Mouse (Mus musculus): Measurements from ENCODE around the gene Trappc1.

Gene Trappc1

DNA sequence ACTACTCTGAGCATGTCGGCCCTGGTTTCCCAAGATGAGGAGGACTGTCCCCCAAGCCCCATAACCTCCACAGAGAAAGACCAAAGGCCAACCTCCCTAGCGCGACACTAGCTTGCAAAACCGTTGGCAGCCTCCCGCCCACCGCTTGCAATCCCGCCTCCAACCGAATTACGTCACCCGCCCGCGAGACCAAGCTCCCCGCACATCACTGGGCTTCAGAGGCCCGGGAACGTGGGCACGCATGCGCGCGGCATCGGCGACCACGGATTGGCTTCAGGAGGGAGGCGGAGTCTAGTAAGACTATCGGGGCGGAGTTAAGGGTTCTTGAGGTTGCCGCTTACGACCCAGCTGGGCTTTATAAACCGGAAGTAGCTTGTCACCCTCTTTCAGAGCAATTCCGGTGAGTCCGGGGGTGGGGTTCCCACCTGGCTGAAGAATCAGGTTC, at the start of gene Trappc1, which contains the start of gene Cntrob:
TSS of gene Trappc1 (plus strand) at position 314 of the 445 bp plus-strand sequence.
TSS of gene Cntrob (minus strand) at position 109 of the 445 bp plus-strand sequence.
- under 1% methylated on average over 30 of the region's 30 CpGs for WGBS

DNA sequence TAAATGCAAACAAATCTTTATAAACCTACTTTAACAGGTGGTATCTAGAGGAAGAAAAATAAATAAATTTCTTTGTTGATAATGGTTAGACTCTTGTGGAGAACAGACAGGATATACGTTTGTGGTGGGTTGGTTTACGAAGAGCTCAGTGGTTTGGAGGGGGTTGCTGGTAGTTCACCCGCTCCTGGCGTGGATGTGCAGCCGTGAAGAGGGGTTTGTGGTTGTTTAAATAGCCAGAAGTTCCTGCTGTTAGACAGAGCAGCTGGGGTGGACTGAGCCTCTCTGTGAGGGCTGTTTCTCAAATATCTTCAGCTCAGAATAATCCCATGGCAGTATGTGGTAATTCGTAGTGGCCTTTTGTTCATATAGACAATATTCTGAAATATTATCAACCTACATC, 48.1 kb upstream of the Trappc1 start:
- WGBS, result 79% methylated on average over 6 of the region's 6 CpGs

- 46% methylated on average over 2 of the region's 2 CpGs for WGBS
Measured at GRCm38 (mm10) chr11:69276081-69276480, 47.7 kb upstream of the Trappc1 start.

DNA sequence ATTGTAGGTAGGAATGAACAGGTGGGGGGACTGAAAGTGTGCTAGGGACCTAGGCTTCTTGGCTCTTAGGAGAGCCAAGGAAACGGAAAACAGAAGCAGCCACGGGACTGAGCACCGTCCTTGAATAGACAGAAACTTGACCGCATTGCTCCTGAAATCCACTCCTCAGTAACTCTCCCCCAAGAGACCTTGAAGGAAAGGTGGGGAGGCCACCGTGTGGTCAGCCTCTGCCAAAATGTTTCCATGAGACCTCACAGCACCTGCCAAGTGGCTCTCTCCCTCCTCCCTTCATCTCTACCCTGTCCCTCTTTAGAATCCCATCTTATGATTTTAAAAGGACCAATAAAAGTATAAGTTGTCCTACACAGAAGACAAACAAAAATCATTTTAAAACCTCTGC, 46.5 kb upstream of the Trappc1 start:
- 77% methylated on average over 5 of the region's 5 CpGs for WGBS

DNA sequence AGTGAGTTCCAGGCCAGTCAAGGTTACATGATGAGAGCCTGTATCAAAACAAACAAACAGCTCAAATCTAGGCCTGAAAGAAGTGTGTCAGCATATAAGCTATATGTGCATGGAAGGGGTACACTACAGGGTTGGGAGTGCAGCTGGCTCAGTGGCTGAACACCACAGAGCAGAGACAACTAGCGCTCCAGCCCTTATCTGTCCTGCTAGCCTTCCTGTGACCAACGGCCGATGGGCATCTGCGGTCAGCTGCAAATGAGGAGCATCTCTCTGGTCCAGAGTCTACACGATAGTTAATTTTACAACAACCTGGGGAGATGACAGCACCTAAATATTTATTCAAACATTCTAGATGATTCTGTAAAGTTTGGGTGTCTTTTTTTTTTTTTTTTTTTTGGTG, 32.7 kb upstream of the Trappc1 start:
- 97% methylated on average over 5 of the region's 5 CpGs for whole genome bisulfite sequencing

GRCm38 (mm10) chr11:69295286-69295685, 28.5 kb upstream of the Trappc1 start:
- WGBS, result 81% methylated on average over 3 of the region's 3 CpGs

DNA sequence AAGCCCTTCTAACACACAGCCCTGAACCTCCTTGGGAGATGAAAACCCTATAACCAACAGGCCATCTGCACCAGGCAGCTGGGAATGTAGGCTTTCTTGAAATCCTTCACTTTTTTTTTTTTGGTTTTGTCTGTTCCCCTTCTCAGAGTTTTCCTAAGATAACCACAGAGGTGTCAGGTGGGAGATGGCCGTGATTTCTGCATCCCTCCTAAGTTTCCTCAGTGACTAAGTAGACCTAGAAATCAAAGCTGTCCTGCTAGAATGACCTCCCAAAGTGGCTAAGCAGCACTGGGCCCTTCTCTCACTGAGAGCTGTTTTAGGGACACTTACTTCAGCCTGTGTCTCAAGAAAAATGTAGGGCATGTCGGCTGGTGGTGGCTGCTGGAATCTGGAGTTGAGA, 26.0 kb upstream of the Trappc1 start:
- WGBS, result 60% methylated on average over 2 of the region's 2 CpGs

- 73% methylated on average over 7 of the region's 7 CpGs for WGBS
Measured at GRCm38 (mm10) chr11:69298231-69298630, 25.5 kb upstream of the Trappc1 start.

DNA sequence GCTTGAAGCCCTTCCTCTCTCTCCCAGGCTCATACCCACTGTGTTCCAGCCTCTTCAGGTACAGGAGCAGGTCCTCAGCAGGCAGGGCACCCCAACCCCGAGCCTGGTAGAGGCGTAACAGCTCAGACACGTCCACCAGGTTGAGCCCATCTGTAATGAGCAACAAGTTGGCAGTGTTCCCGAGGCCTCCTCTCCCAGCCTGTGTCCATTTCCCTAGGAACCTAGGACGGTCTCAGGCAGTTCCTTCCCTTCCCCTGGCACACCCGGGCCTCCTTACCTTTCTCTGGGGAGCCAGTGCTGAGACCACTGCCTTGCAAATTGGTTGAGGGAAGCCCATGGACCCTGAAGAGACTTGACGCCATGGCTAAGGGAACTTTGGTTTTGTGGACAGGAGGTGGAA, 21.0 kb upstream of the Trappc1 start:
- WGBS, result 78% methylated on average over 7 of the region's 7 CpGs

DNA sequence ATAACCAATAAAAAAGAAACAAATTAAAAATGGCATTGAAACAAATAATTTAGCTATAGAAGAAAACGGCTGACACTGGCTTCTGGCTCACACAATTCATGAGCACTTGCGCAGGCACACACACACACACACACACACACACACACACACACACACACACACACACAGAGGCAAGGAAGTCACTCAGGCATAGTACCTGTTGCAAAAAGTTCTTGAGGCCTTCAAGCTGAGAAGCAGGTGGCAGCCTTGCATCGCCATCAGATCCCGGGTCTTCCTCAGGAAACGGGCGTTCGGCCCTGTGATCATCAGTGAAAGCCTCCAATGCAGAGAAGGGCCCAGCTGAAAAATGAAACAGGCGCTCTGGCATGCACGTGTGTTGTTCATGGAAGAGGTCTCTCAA, 18.5 kb upstream of the Trappc1 start:
- WGBS, result 90% methylated on average over 9 of the region's 9 CpGs

DNA sequence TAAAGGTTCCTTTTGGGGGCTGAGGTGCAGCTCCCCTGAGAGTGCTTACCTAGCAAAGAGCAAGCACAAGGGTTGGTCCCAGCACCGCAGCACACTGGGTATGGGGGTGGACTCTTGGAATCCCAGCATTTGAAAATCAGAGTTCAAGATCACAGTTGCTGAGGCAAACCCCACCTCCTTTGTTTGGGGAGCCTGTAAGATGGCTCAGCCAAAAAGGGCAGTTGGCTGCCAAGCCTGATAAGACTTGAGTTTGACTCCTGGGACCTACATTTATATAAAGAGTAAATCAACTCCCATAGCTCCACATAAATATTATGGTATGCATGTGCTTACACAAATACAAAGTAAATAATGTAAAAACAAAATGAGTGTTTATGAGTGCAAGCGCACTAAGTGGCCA, 17.7 kb upstream of the Trappc1 start:
- 93% methylated on average over 2 of the region's 2 CpGs for WGBS

DNA sequence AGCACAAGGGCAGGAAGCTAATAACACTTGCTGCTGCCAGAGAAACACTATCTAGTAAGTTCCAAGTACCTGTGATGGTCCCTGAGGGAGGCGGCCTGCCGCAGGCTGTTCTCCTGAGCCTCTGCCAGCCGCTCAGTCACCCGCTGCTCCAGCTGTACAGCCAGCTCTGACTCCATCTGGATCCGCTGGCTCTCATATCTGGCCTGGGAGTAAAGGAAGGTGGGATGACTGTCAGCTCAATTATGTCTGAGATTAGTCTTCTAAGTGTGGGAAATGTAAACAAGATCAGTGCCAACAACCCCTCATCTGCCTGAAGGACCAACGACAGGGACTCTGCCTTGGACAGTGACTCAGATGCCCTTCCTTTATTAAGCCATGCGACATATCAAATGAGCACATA, 12.5 kb upstream of the Trappc1 start:
- 88% methylated on average over 7 of the region's 7 CpGs for WGBS

GRCm38 (mm10) chr11:69316361-69316760, 7.4 kb upstream of the Trappc1 start:
- over 99% methylated on average over 6 of the region's 6 CpGs for WGBS

GRCm38 (mm10) chr11:69318000-69318399, 5.8 kb upstream of the Trappc1 start:
- WGBS, result 91% methylated on average over 3 of the region's 3 CpGs

GRCm38 (mm10) chr11:69321580-69321979, 2.2 kb upstream of the Trappc1 start:
- 97% methylated on average over 6 of the region's 6 CpGs for WGBS

GRCm38 (mm10) chr11:69322010-69322409, 1.8 kb upstream of the Trappc1 start:
- WGBS, result 42% methylated on average over 6 of the region's 6 CpGs

GRCm38 (mm10) chr11:69322693-69323471, 898 bp upstream of the Trappc1 start:
- WGBS, result 13% methylated on average over 18 of the region's 18 CpGs

GRCm38 (mm10) chr11:69324749-69325148, 969 bp downstream of the Trappc1 start:
- 67% methylated on average over 6 of the region's 6 CpGs for WGBS

DNA sequence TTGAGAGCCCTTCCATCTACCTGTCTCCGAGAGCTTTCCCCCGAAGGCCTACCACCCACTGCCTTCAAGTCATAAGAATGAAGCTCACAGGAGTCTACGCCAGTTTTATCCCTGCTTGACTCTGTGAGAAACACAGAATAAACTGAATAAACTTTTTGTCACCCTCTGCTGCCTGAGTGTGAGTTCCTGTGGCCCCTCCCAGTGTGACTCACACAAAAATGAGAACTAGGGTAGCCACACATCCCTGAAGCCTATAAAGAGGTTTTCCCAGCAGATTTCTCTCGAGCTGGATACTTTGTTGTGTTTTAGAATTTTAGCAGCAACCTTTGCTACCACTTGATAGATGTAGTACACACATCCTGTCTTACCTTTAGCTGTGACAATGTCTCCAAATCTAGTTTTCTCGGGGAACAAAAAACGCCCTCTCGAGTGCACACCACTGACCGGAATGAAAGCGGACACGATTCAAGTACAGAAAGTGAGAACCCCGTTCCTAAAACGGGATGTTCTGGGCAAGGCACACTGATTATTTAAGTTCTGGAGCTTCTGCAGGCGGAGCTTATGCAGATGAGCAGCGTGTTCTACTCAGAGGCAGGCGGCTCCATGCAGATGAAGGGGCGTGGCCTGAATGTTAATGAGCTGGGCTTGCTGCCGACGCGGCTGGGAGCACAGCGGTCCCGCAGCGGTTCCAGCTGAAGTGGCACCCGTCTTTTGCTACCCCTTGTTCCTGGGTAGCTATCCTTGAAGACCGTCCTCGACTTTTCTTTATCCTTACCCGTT, 2.0 kb downstream of the Trappc1 start, which contains the start of gene Kcnab3:
TSS of gene Kcnab3 (plus strand) at position 631 of the 780 bp plus-strand sequence.
- WGBS, result 8% methylated on average over 26 of the region's 26 CpGs

DNA sequence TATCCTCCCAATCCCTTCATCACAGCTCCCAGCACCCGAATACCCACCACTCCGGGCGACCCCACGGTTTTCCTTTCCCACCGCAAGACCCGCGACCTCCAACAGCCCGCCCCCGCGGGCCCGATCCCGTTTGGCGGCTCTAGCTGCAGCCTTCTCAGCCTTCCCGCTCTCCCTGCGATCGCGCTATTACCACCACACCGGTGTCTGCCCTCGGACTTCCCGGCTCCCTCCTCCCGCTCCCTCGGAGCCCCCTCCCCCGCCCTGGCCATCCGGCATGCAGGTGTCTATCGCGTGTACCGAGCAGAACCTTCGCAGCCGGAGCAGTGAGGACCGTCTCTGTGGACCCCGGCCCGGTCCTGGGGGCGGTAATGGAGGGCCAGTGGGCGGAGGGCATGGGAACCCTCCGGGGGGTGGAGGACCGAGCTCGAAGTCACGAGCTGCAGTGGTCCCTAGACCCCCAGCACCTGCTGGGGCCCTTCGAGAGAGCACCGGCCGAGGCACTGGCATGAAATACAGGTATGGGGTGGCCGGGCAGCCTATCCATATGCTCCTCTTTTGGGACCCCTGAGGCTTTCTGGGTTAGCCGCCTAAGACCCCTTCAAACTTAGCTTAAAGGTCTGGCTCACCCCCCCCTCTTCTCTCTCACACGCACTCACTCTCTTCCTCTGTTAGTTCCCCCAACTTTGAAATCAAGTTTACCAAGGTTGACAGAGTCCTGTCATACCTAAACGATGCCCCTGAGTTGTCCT, 2.8 kb downstream of the Trappc1 start:
- 2% methylated on average over 45 of the region's 45 CpGs for WGBS

- 36% methylated on average over 9 of the region's 9 CpGs for WGBS
Measured at GRCm38 (mm10) chr11:69327157-69327442, 3.3 kb downstream of the Trappc1 start.

- 70% methylated on average over 6 of the region's 6 CpGs for WGBS
Measured at GRCm38 (mm10) chr11:69327648-69328047, 3.9 kb downstream of the Trappc1 start.
